Mouse (Mus musculus): ENCODE results near the gene L3mbtl1. TPM values are rescaled to one million over a fixed set of nuclear protein-coding genes. Genes with fewer than 3 reads are reported as not detected.
A peak's percentile ranks its signal among the peaks of the same experiment; 100 is the strongest.

Gene L3mbtl1
- polyA plus RNA-seq, 2 experiments, result 0.29 to 0.78 TPM

DNA sequence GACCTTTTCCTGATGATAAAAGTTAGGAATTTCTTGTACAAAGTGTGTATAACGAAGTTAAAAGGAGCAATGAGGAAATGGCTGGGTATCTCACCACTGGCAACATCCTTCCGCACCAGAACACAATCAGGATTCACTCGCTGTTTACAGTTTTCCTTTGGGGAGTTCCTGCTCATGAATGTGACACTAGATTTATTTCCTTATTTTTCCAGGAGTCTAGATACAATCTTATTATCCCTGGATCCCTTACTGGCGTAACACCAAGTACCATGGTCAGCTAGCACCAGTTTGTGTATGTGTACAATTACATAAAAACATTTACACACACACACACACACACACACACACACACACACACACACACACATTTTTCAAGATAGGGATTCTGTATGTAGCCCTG lies 64.0 kb downstream of the L3mbtl1 start:
- H3K4me1 ChIP-seq (ENCODE audit: control insufficient read depth, insufficient read depth, low read length), result no peaks in the 10 kb centered on the region
- TF ChIP-seq POLR2A (IDR thresholded peaks at IDR 0.05; ENCODE audit: borderline replicate concordance, extremely low read depth, insufficient read depth, insufficient read length), result no peak
- no peaks in the 10 kb centered on the region for H3K27me3 ChIP-seq (ENCODE audit: control insufficient read depth, insufficient read depth, low read length)
- no peak overlapping the region for H3K27ac ChIP-seq (replicated peaks; ENCODE audit: low read depth, low read length)
- no peak overlapping the region for H3K4me3 ChIP-seq (replicated peaks; ENCODE audit: low read length)
- H3K36me3 ChIP-seq (ENCODE audit: control insufficient read depth, insufficient read depth, low read length), result no peaks in the 10 kb centered on the region
- DNase-seq (ENCODE audit: low spot score) (no peak), ATAC-seq (ENCODE audit: low FRiP score, low read depth) (no peak)
- no peaks in the 10 kb centered on the region for H3K9me3 ChIP-seq (ENCODE audit: control insufficient read depth, low read length)
- no peak overlapping the region for H3K9ac ChIP-seq (ENCODE audit: low read depth, low read length, severe bottlenecking)
- H3K4me2 ChIP-seq (replicated peaks; ENCODE audit: low read depth, low read length, severe bottlenecking), result no peak overlapping the region
- 80% methylated on average over 4 of the region's 4 CpGs for WGBS

DNA sequence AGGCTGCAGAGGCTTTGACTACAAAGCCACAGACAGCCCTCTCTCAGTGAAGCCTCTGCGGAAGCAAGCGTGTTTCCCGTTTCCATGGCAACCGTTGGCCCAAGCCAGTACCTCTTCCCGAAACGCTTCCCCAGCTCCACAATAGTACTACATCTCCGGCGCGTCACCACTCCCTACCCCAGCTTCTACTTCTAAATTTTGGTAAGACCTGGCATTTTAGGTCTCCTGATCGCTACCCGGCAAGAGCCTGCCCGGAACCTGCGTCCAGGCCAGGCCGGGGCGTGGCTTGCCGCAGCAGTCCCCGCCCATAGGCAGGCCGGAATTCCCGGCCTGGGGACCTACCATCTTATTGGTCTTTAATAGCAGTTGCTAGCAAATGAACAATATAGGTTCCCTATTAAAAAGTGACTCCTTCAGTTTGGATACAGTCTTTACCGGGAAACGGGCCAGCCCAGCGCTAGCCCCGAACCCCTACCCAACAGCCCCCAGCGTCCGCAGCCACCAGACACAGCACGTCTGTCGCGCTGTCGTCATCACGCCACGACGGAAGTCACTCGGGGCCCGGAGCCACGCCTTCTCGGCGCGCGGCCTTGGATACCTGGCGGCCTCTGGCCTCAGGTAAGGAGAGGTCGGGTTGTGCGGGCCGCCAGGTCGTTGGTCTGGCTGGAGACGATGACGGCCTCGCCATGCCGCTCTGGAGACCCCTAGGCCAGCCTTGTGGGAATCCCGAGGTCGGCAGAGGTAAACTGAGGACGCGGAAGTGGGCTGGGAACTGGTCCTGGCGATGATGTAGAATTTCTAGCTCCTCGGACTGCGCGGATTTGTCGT lies 73.9 kb downstream of the L3mbtl1 start, which contains the start of gene Ift52:
Ift52 (plus strand) TSS at position 439 of the 828 bp plus-strand sequence.
- under 1% methylated on average over 57 of the region's 57 CpGs for WGBS
- Histone ChIP-seq H3K4me3 (replicated peaks; ENCODE audit: low read length) (peak within 1 kb of the TSS; percentile 86), H3K36me3 (ENCODE audit: control insufficient read depth, insufficient read depth, low read length) (peaks cover 1% of the 10 kb centered on the region; the same call in 1 of the 2 replicates), H3K27ac (replicated peaks; ENCODE audit: low read depth, low read length) (peak within 1 kb of the TSS; percentile 75), H3K9ac (ENCODE audit: low read depth, low read length, severe bottlenecking) (peak within 1 kb of the TSS; percentile 76), H3K27me3 (ENCODE audit: control insufficient read depth, insufficient read depth, low read length) (no peaks in the 10 kb centered on the region), H3K9me3 (ENCODE audit: control insufficient read depth, low read length) (no peaks in the 10 kb centered on the region), H3K4me1 (ENCODE audit: control insufficient read depth, insufficient read depth, low read length) (peaks cover 8% of the 10 kb centered on the region; the same call in 1 of the 2 replicates), H3K4me2 (replicated peaks; ENCODE audit: low read depth, low read length, severe bottlenecking) (peak within 1 kb of the TSS; percentile 58)
- DNase-seq (ENCODE audit: low spot score) (peak; percentile 89), ATAC-seq (ENCODE audit: low FRiP score, low read depth) (peak; percentile 95)
- 0 out of 2 replicates have a peak, but pooled peaks have one; percentile 48 for TF ChIP-seq POLR2A (IDR thresholded peaks at IDR 0.05; ENCODE audit: borderline replicate concordance, extremely low read depth, insufficient read depth, insufficient read length)

Other genes starting within 250 kb of the L3mbtl1 start
- gene Srsf6, start 11.9 kb upstream of the L3mbtl1 start, polyA plus RNA-seq (2012; rRNA removed), result 489 and 535 TPM in 2 replicates
- 197 and 210 TPM in 2 replicates for gene Srsf6, start 11.9 kb upstream of the L3mbtl1 start, polyA plus RNA-seq (2014; fragmentation: Nextera tagmentation; extraction: Ambion mirVana)
- gene Sgk2, start 43.9 kb downstream of the L3mbtl1 start, polyA plus RNA-seq (2012; rRNA removed), result 0.03 TPM in 1 of 2 replicates, not detected in the other
- 0.10 TPM in 1 of 2 replicates, not detected in the other for gene Sgk2, start 43.9 kb downstream of the L3mbtl1 start, polyA plus RNA-seq (2014; fragmentation: Nextera tagmentation; extraction: Ambion mirVana)
- 33.3 and 39.7 TPM in 2 replicates for gene Ift52, start 73.9 kb downstream of the L3mbtl1 start, polyA plus RNA-seq (2012; rRNA removed)
- 45.8 and 50.6 TPM in 2 replicates for gene Ift52, start 73.9 kb downstream of the L3mbtl1 start, polyA plus RNA-seq (2014; fragmentation: Nextera tagmentation; extraction: Ambion mirVana)
- gene Mybl2, start 111.2 kb downstream of the L3mbtl1 start, polyA plus RNA-seq (2012; rRNA removed), result 26.0 and 28.3 TPM in 2 replicates
- 17.4 and 18.9 TPM in 2 replicates for gene Mybl2, start 111.2 kb downstream of the L3mbtl1 start, polyA plus RNA-seq (2014; fragmentation: Nextera tagmentation; extraction: Ambion mirVana)
- not detected in 2 replicates for gene Gtsf1l, start 144.4 kb downstream of the L3mbtl1 start, polyA plus RNA-seq (2012; rRNA removed)
- not detected in 2 replicates for gene Gtsf1l, start 144.4 kb downstream of the L3mbtl1 start, polyA plus RNA-seq (2014; fragmentation: Nextera tagmentation; extraction: Ambion mirVana)